Mouse (Mus musculus): ENCODE data around the gene Atm. TPM values are rescaled to one million over a fixed set of nuclear protein-coding genes. Genes with fewer than 3 reads are reported as not detected.
A peak's percentile ranks its signal among the peaks of the same experiment; 100 is the strongest.

Gene Atm
- polyA plus RNA-seq, 1 experiment from 2014 or later: 23.0 TPM

DNA sequence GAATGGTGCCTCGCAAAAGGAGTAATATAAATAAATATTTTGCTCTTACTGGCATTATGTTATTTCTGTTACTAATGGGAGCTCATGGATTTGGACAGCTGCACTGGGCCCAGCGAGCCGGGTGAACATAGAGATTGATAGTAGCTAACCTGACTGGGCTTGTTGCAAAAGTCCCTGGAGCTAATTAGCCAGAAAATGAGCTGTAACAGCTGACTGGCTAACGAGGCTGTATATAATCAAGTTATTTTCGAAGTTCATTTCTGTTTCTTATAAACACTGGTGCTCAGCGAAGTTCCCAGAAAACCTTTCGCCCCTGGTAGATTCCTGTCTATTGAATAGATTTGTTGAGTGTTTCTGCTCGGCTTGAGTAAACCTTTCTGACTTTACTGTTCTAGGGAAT, 133.5 kb downstream of the Atm start:
- Histone ChIP-seq H3K4me3 (no peak overlapping the region), H3K9me3 (no peaks in the 10 kb centered on the region), H3K27ac (peak overlapping the region; percentile 25; the same call in 1 of the 2 replicates), H3K36me3 (replicated peaks) (no peaks in the 10 kb centered on the region), H3K4me1 (peaks cover 32% of the 10 kb centered on the region), H3K27me3 (ENCODE audit: poor library complexity, severe bottlenecking) (no peaks in the 10 kb centered on the region)
- no peak for DNase-seq (ENCODE audit: extremely low spot score, low spot score)
- 76% methylated on average over 8 of the region's 8 CpGs for WGBS

- no peaks in the 10 kb centered on the region for H3K36me3 ChIP-seq (replicated peaks)
- H3K4me3 ChIP-seq: no peak within 1 kb of the TSS
- peak within 1 kb of the TSS; percentile 26; the same call in 1 of the 2 replicates for H3K27ac ChIP-seq
- no peak for DNase-seq (ENCODE audit: extremely low spot score, low spot score)
- peaks cover 33% of the 10 kb centered on the region for H3K4me1 ChIP-seq
- H3K27me3 ChIP-seq (ENCODE audit: poor library complexity, severe bottlenecking): no peaks in the 10 kb centered on the region
- no peaks in the 10 kb centered on the region for H3K9me3 ChIP-seq
- WGBS: 32% methylated on average over 11 of the region's 11 CpGs
Measured at GRCm38 (mm10) chr9:53402291-53402711, 134.2 kb downstream of the Atm start, which contains the start of gene 4930550C14Rik. TSS of gene 4930550C14Rik (plus strand) at chr9:53402325.

GRCm38 (mm10) chr9:53401146-53401545, 135.4 kb downstream of the Atm start:
- Histone ChIP-seq H3K27me3 (ENCODE audit: poor library complexity, severe bottlenecking) (no peaks in the 10 kb centered on the region), H3K27ac (no peak overlapping the region), H3K9me3 (no peaks in the 10 kb centered on the region), H3K4me1 (peaks cover 33% of the 10 kb centered on the region), H3K36me3 (replicated peaks) (no peaks in the 10 kb centered on the region), H3K4me3 (no peak overlapping the region)
- WGBS: 91% methylated on average over 8 of the region's 8 CpGs
- DNase-seq (ENCODE audit: extremely low spot score, low spot score): no peak

DNA sequence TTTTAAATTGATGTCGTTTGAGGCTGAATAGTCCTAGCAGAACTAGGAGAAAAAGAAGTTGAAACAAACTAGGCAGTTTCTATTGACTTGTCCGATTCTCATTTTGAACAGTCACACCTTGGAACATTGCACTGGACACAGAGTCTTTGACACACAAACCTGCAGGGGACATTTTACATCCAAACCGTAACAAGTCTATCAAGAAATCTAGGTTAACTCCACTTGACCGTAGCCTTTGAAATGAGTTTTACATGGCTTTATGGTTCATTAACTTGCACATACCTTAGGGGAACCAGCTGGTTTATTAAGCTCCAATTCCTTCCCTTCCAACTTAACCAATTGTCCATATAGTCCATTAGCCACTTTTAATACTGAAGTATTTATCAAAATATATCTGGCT, 135.8 kb downstream of the Atm start:
- Histone ChIP-seq H3K4me1 (peaks cover 32% of the 10 kb centered on the region), H3K9me3 (no peaks in the 10 kb centered on the region), H3K36me3 (replicated peaks) (no peaks in the 10 kb centered on the region), H3K4me3 (no peak overlapping the region), H3K27me3 (ENCODE audit: poor library complexity, severe bottlenecking) (no peaks in the 10 kb centered on the region), H3K27ac (no peak overlapping the region)
- DNase-seq (ENCODE audit: extremely low spot score, low spot score): no peak
- whole genome bisulfite sequencing: 91% methylated on average over 4 of the region's 4 CpGs

DNA sequence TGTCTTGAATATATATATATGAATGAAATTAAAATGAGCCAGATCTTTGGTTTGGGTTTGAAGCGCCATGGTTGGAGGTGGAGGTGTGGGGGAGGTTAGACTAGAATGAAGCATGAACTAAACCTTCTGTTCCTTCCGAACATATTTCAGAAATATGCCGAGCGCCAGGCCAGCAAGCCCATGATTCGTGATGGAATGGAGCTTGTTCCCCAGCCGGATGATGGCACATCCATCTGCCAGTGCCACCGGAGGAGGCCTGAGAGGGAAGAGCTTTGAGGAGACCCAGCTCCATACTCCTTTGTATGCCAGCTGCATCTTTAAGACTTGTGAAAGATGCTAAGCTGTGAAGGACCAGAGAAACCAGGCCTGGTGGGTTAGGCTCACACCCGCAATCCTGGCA, 137.0 kb downstream of the Atm start:
- 88% methylated on average over 8 of the region's 8 CpGs for WGBS
- DNase-seq (ENCODE audit: extremely low spot score, low spot score): no peak
- Histone ChIP-seq H3K27me3 (ENCODE audit: poor library complexity, severe bottlenecking) (no peaks in the 10 kb centered on the region), H3K36me3 (replicated peaks) (no peaks in the 10 kb centered on the region), H3K9me3 (no peaks in the 10 kb centered on the region), H3K27ac (no peak overlapping the region), H3K4me3 (no peak overlapping the region), H3K4me1 (peaks cover 21% of the 10 kb centered on the region)

GRCm38 (mm10) chr9:53398388-53398700, 138.2 kb downstream of the Atm start:
- WGBS: 12% methylated on average over 5 of the region's 5 CpGs
- DNase-seq (ENCODE audit: extremely low spot score, low spot score): peak; percentile 45
- H3K27me3 ChIP-seq (ENCODE audit: poor library complexity, severe bottlenecking): no peaks in the 10 kb centered on the region
- peaks cover 18% of the 10 kb centered on the region for H3K4me1 ChIP-seq
- no peak overlapping the region for H3K27ac ChIP-seq
- no peaks in the 10 kb centered on the region for H3K9me3 ChIP-seq
- no peaks in the 10 kb centered on the region for H3K36me3 ChIP-seq (replicated peaks)
- H3K4me3 ChIP-seq: no peak overlapping the region

DNA sequence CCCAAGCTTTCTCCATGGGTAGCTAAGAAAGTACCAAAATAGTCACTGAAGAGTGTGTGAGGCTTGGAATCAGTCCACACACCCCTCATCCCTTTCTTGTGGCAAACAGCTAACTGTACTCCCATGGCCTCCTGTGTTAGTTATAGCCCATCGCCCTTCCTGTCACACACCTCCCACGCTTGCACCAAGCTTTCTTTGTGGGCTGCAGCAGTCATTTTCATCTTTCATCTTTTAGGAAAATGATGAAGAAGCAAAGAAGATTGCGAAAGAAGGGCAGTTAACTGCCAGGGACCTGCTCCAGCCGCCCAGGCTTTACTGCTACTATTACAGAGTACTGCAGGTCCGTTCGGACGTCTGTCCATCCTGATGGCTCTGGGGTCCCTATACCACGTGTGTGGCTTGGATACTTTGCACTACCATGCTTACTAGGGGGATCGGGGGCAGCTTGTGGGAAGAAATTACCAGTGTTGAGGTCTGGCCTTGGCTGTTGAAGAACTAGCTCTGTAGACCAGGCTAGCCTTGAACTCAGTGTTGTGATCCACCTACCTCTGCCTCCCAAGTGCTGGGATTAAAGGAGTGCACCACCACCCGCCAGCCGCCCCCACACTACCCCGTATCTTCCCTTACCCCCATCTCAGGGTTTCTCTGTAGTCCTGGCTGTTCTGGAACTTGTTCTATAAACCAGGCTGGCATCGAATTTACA, 138.7 kb downstream of the Atm start:
- Histone ChIP-seq H3K4me1 (peaks cover 15% of the 10 kb centered on the region), H3K9me3 (no peaks in the 10 kb centered on the region), H3K36me3 (replicated peaks) (no peaks in the 10 kb centered on the region), H3K4me3 (no peak overlapping the region), H3K27me3 (ENCODE audit: poor library complexity, severe bottlenecking) (no peaks in the 10 kb centered on the region), H3K27ac (no peak overlapping the region)
- no peak for DNase-seq (ENCODE audit: extremely low spot score, low spot score)
- 84% methylated on average over 13 of the region's 13 CpGs for WGBS

DNA sequence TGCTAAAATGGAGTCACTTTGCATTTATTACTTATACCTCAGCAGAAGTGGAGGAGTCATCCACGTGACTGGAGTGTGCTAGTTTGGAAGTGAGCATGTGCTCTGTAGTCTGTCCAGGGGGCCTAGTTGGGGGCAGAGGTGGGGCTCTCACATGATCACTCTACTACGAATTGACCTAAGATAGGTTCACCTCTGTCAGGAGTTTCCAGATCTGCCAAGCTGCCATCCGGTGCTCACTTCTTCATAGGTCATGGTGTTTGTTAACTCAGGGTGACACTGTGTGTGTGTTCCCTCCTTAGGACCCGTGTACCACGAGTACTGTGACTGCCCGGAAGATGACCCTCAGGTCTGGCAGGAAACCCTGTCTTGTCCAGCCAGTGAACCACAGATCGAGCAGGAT, 146.4 kb downstream of the Atm start:
- Histone ChIP-seq H3K4me1 (peaks cover 2% of the 10 kb centered on the region), H3K4me3 (no peak overlapping the region), H3K27me3 (ENCODE audit: poor library complexity, severe bottlenecking) (no peaks in the 10 kb centered on the region), H3K27ac (no peak overlapping the region), H3K36me3 (replicated peaks) (no peaks in the 10 kb centered on the region), H3K9me3 (no peaks in the 10 kb centered on the region)
- WGBS: 80% methylated on average over 7 of the region's 7 CpGs
- no peak for DNase-seq (ENCODE audit: extremely low spot score, low spot score)

Small RNA genes within 50 kb of the gene (microRNA-seq; reads per million reads assigned to microRNA genes)
- gene Mir130c: not detected

Other genes starting within 250 kb of the Atm start
- 0.58 and 0.66 TPM in 2 replicates for gene Exph5, start 235.1 kb downstream of the Atm start, polyA plus RNA-seq (2016; fragmentation: Nextera tagmentation; extraction: Ambion mirVana)
- gene Kdelc2, start 152.7 kb downstream of the Atm start, polyA plus RNA-seq (2016; fragmentation: Nextera tagmentation; extraction: Ambion mirVana): 8.6 and 8.7 TPM in 2 replicates
- 0.30 and 0.39 TPM in 2 replicates for gene 4930550C14Rik, start 134.4 kb downstream of the Atm start, polyA plus RNA-seq (2016; fragmentation: Nextera tagmentation; extraction: Ambion mirVana)
- gene Npat, start 307 bp upstream of the Atm start, polyA plus RNA-seq (2016; fragmentation: Nextera tagmentation; extraction: Ambion mirVana): 19.5 and 20.5 TPM in 2 replicates
- 29.0 and 29.9 TPM in 2 replicates for gene Acat1, start 73.6 kb upstream of the Atm start, polyA plus RNA-seq (2016; fragmentation: Nextera tagmentation; extraction: Ambion mirVana)
- 34.6 and 38.0 TPM in 2 replicates for gene Cul5, start 133.3 kb upstream of the Atm start, polyA plus RNA-seq (2016; fragmentation: Nextera tagmentation; extraction: Ambion mirVana)
- gene Rab39, start 169.5 kb upstream of the Atm start, polyA plus RNA-seq (2016; fragmentation: Nextera tagmentation; extraction: Ambion mirVana): 2.4 and 3.3 TPM in 2 replicates
- 6.6 and 8.4 TPM in 2 replicates for gene Slc35f2, start 234.8 kb upstream of the Atm start, polyA plus RNA-seq (2016; fragmentation: Nextera tagmentation; extraction: Ambion mirVana)

All from forebrain, embryonic 10.5 days (tissue).